Mouse (Mus musculus): ENCODE results near the gene Actn1. TPM values are rescaled to one million over a fixed set of nuclear protein-coding genes. Genes with fewer than 3 reads are reported as not detected.
A peak's percentile ranks its signal among the peaks of the same experiment; 100 is the strongest.

The Actn1 gene
- polyA plus RNA-seq, 1 experiment from 2014 or later, result 10.3 TPM

DNA sequence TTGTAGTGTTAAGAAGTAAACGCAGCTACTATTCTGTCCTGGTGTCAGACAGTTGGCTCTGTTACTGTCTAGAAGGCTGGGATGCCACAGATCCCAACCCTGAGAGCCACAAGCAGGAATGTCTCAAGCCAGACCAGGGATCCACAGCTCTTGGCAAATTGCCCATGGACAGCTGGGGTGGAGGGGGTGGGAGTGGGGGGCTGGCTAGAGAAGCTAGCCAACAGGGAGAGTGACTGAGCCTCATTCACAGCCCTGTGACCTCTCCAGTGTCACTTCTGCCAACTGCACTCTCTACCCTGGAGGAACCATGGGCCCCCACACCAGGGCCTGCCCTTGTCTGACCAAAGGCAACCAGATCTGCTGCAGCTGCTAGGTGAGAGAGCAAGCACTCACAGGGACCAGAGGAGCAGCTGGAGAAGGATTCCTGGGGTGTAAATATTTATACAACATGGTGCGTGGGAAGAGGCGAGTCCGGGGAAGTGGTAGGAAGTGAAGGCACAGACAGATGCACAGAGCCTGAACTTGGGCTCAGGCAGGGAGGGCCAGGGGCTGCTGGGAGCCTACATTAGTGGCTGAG, 136.9 kb downstream of the Actn1 start:
- Histone ChIP-seq H3K36me3 (ENCODE audit: control insufficient read depth, insufficient read depth, low read length) (no peaks in the 10 kb centered on the region), H3K27me3 (ENCODE audit: control insufficient read depth, insufficient read depth, low read length) (no peaks in the 10 kb centered on the region), H3K4me1 (ENCODE audit: control insufficient read depth, insufficient read depth, low read length) (peaks cover 5% of the 10 kb centered on the region), H3K4me3 (ENCODE audit: low read depth, low read length) (no peak overlapping the region), H3K9me3 (ENCODE audit: control insufficient read depth, low read length) (no peaks in the 10 kb centered on the region), H3K4me2 (ENCODE audit: low read depth, low read length) (no peak overlapping the region), H3K27ac (ENCODE audit: low read depth, low read length) (peak overlapping the region; percentile 39; the same call in 1 of the 2 replicates), H3K9ac (replicated peaks; ENCODE audit: low read depth, low read length) (no peak overlapping the region)
- 44% methylated on average over 4 of the region's 4 CpGs for WGBS
- ATAC-seq (ENCODE audit: low read depth), result no peak; the same call in 1 of the 2 replicates

DNA sequence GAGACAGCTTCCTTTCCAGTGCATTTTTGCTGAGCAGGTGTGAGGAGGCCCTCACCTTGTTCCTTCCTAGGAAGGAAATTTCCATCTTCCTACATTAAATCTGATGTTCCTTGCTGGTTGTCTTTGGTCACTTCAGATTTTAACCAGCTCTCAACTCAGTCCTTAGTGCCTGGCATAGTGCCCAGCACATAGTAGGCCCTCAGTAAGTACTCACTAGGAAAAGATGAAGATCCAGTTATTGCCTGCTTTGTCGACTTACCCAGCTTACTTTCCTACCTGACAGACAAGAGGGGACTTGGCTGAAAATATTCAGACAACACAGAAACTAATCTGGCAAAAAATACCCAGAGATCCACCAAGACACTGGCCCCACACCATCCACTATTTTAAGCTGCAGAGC, 138.7 kb downstream of the Actn1 start:
- no peak overlapping the region for H3K4me3 ChIP-seq (ENCODE audit: low read depth, low read length)
- H3K36me3 ChIP-seq (ENCODE audit: control insufficient read depth, insufficient read depth, low read length), result no peaks in the 10 kb centered on the region
- H3K27ac ChIP-seq (ENCODE audit: low read depth, low read length), result no peak overlapping the region
- H3K4me2 ChIP-seq (ENCODE audit: low read depth, low read length), result no peak overlapping the region
- ATAC-seq (ENCODE audit: low read depth), result no peak
- H3K9me3 ChIP-seq (ENCODE audit: control insufficient read depth, low read length), result no peaks in the 10 kb centered on the region
- H3K27me3 ChIP-seq (ENCODE audit: control insufficient read depth, insufficient read depth, low read length), result no peaks in the 10 kb centered on the region
- 78% methylated on average over 1 of the region's 1 CpGs for WGBS
- H3K4me1 ChIP-seq (ENCODE audit: control insufficient read depth, insufficient read depth, low read length), result peaks cover 8% of the 10 kb centered on the region
- H3K9ac ChIP-seq (replicated peaks; ENCODE audit: low read depth, low read length), result no peak overlapping the region

DNA sequence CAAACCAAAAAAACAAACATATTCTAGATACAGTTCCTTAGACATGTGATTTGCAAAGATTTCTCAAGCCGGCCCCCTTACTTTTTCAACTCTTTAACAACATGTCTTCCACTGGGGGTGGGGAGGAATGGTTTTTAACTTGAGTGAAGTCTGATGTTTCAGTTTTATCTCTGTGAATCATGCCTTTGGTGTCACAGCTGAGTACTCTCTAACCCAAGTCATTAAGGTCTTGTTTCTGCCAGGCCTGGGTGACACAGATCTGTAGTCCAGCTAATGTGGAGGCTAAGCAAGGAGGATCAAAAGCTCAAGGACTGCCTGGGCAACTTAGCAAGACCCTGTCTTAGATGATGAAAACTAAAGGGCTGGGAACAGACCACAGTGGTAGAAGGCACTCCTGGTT, 141.6 kb downstream of the Actn1 start:
- Histone ChIP-seq H3K27ac (ENCODE audit: low read depth, low read length) (no peak overlapping the region), H3K4me1 (ENCODE audit: control insufficient read depth, insufficient read depth, low read length) (peaks cover 16% of the 10 kb centered on the region), H3K27me3 (ENCODE audit: control insufficient read depth, insufficient read depth, low read length) (peaks cover 4% of the 10 kb centered on the region), H3K4me2 (ENCODE audit: low read depth, low read length) (no peak overlapping the region), H3K36me3 (ENCODE audit: control insufficient read depth, insufficient read depth, low read length) (no peaks in the 10 kb centered on the region), H3K9ac (replicated peaks; ENCODE audit: low read depth, low read length) (no peak overlapping the region), H3K9me3 (ENCODE audit: control insufficient read depth, low read length) (no peaks in the 10 kb centered on the region), H3K4me3 (ENCODE audit: low read depth, low read length) (no peak overlapping the region)
- WGBS, result 88% methylated on average over 1 of the region's 1 CpGs
- no peak for ATAC-seq (ENCODE audit: low read depth)

Other genes starting within 250 kb of the Actn1 start
- gene Zfp36l1, start 147.4 kb downstream of the Actn1 start, polyA plus RNA-seq (2014; fragmentation: Nextera tagmentation; extraction: Ambion mirVana), result 26.6 and 41.0 TPM in 2 replicates
- 25.3 and 25.6 TPM in 2 replicates for gene Dcaf5, start 176.2 kb upstream of the Actn1 start, polyA plus RNA-seq (2014; fragmentation: Nextera tagmentation; extraction: Ambion mirVana)
- 60.9 and 63.6 TPM in 2 replicates for gene Exd2, start 202.7 kb upstream of the Actn1 start, polyA plus RNA-seq (2014; fragmentation: Nextera tagmentation; extraction: Ambion mirVana)